ENCODE assay signal across 9 mouse cellular contexts in genomic region chr13:94868478-94868950, GRCm38 (mm10). TPM values are rescaled to one million over a fixed set of nuclear protein-coding genes. Genes with fewer than 3 reads are reported as not detected.
A peak's percentile ranks its signal among the peaks of the same experiment; 100 is the strongest.
DNase-seq lines count a peak whose midpoint lies in the region; ATAC-seq and TF ChIP-seq lines count a peak whose summit lies in the region.
"Had no signal": no experiment of that assay in that cellular context is flagged by ENCODE, and none has a peak within 500 bp of the region (broad histone marks: within the 10 kb centered on the region; RNA-seq: fewer than 3 reads in every experiment).

No protein-coding gene starts in this region.

- intact Hi-C loops in heart, adult 2 months (cut with DNase I) = loop anchor here (5.0 kb wide), 3 partner anchors 76 to 306 kb away; no protein-coding TSS in a partner anchor
- intact Hi-C loops in heart, postnatal 25 days (cut with DNase I) = loop anchor here (5.0 kb wide), 1 partner anchor 306 kb away; no protein-coding TSS in a partner anchor

- DNase-seq in heart, adult 2 months = peak; percentile 37 to 56
- no peak for DNase-seq in heart, postnatal 25 days (ENCODE audit: low spot score)
- peak; percentile 18 for DNase-seq in T-cell, adult 2 months (ENCODE audit: low spot score)
- peak; percentile 34 for DNase-seq in hindbrain, embryonic 14.5 days (ENCODE audit: low spot score)
- DNase-seq in frontal cortex, postnatal 36 days (ENCODE audit: low spot score in 2 of 2) = no peak

- H3K36me3 ChIP-seq in heart, adult 2 months (ENCODE audit: control insufficient read depth, insufficient read depth, low read length) = no peaks in the 10 kb centered on the region
- H3K36me3 ChIP-seq in forebrain, embryonic 12.5 days (replicated peaks) = no peaks in the 10 kb centered on the region
- H3K36me3 ChIP-seq in hindbrain, embryonic 14.5 days (replicated peaks; ENCODE audit: control insufficient read depth, insufficient read depth) = no peaks in the 10 kb centered on the region
- no peaks in the 10 kb centered on the region for H3K36me3 ChIP-seq in liver, embryonic 15.5 days (replicated peaks)
- H3K36me3 ChIP-seq in neural tube, embryonic 12.5 days = no peaks in the 10 kb centered on the region

- WGBS in heart, adult 2 months = 2% methylated on average over 34 of the region's 35 CpGs
- WGBS in forebrain, embryonic 12.5 days = 1% methylated on average over 35 of the region's 35 CpGs
- under 1% methylated on average over 24 of the region's 35 CpGs for WGBS in hindbrain, embryonic 14.5 days
- WGBS in liver, embryonic 15.5 days (ENCODE audit: insufficient replicate concordance) = under 1% methylated on average over 35 of the region's 35 CpGs
- WGBS in neural tube, embryonic 12.5 days = under 1% methylated on average over 35 of the region's 35 CpGs

- H3K4me1 ChIP-seq in heart, adult 2 months (ENCODE audit: control insufficient read depth, insufficient read depth, low read length) = no peaks in the 10 kb centered on the region
- H3K4me1 ChIP-seq in forebrain, embryonic 12.5 days = peaks cover 11% of the 10 kb centered on the region; the same call in 1 of the 2 replicates
- H3K4me1 ChIP-seq in hindbrain, embryonic 14.5 days (replicated peaks; ENCODE audit: control insufficient read depth, insufficient read depth, low read length) = peaks cover 6% of the 10 kb centered on the region; the same call in 1 of the 2 replicates
- peaks cover 7% of the 10 kb centered on the region for H3K4me1 ChIP-seq in liver, embryonic 15.5 days (replicated peaks)
- peaks cover 9% of the 10 kb centered on the region; the same call in 1 of the 2 replicates for H3K4me1 ChIP-seq in neural tube, embryonic 12.5 days

- TF ChIP-seq EP300 in heart, adult 2 months (IDR thresholded peaks at IDR 0.05; ENCODE audit: insufficient read depth, low read depth, low read length) = no peak

- peak overlapping the region; percentile 54 for H3K4me2 ChIP-seq in forebrain, embryonic 12.5 days
- H3K4me2 ChIP-seq in hindbrain, embryonic 14.5 days (replicated peaks) = peak overlapping the region; percentile 46
- peak overlapping the region; percentile 64 for H3K4me2 ChIP-seq in liver, embryonic 15.5 days
- H3K4me2 ChIP-seq in neural tube, embryonic 12.5 days (replicated peaks) = peak overlapping the region; percentile 55

- H3K27me3 ChIP-seq in heart, adult 2 months (ENCODE audit: control insufficient read depth, insufficient read depth, low read length) = peaks cover 20% of the 10 kb centered on the region
- H3K27me3 ChIP-seq in forebrain, embryonic 12.5 days = peaks cover 95% of the 10 kb centered on the region
- peaks cover 94% of the 10 kb centered on the region for H3K27me3 ChIP-seq in hindbrain, embryonic 14.5 days (ENCODE audit: control insufficient read depth, insufficient read depth, low read length)
- peaks cover 98% of the 10 kb centered on the region for H3K27me3 ChIP-seq in liver, embryonic 15.5 days
- H3K27me3 ChIP-seq in neural tube, embryonic 12.5 days (replicated peaks) = peaks cover 84% of the 10 kb centered on the region

- 0 out of 2 replicates have a peak overlapping the region, but pooled peaks have one; percentile 27 for H3K9ac ChIP-seq in heart, adult 2 months (ENCODE audit: low read depth, low read length)
- 0 out of 2 replicates have a peak overlapping the region, but pooled peaks have one; percentile 33 for H3K9ac ChIP-seq in forebrain, embryonic 12.5 days
- no peak overlapping the region; the same call in 1 of the 2 replicates for H3K9ac ChIP-seq in hindbrain, embryonic 14.5 days
- H3K9ac ChIP-seq in liver, embryonic 15.5 days = no peak overlapping the region
- H3K9ac ChIP-seq in neural tube, embryonic 12.5 days = no peak overlapping the region

- no peaks in the 10 kb centered on the region for H3K9me3 ChIP-seq in forebrain, embryonic 12.5 days
- H3K9me3 ChIP-seq in hindbrain, embryonic 14.5 days (ENCODE audit: control insufficient read depth, low read length) = no peaks in the 10 kb centered on the region
- no peaks in the 10 kb centered on the region for H3K9me3 ChIP-seq in liver, embryonic 15.5 days (replicated peaks)
- H3K9me3 ChIP-seq in neural tube, embryonic 12.5 days = no peaks in the 10 kb centered on the region

- peak; percentile 80 for TF ChIP-seq CTCF in heart, adult 2 months (IDR thresholded peaks at IDR 0.05)

- peak; percentile 88 for ATAC-seq in forebrain, embryonic 12.5 days (ENCODE audit: low FRiP score)
- ATAC-seq in hindbrain, embryonic 14.5 days (ENCODE audit: low FRiP score) = peak; percentile 77
- ATAC-seq in liver, embryonic 15.5 days (ENCODE audit: insufficient read depth) = no peak
- peak; percentile 57 for ATAC-seq in neural tube, embryonic 12.5 days (ENCODE audit: low FRiP score, low read depth)

- TF ChIP-seq POLR2A in heart, adult 2 months (IDR thresholded peaks at IDR 0.05; ENCODE audit: insufficient read depth, low read depth, low read length) = no peak

- H3K27ac ChIP-seq in heart, adult 2 months = no peak overlapping the region
- H3K27ac ChIP-seq in forebrain, embryonic 12.5 days = no peak overlapping the region
- H3K27ac ChIP-seq in hindbrain, embryonic 14.5 days = no peak overlapping the region
- no peak overlapping the region for H3K27ac ChIP-seq in liver, embryonic 15.5 days (replicated peaks)
- H3K27ac ChIP-seq in neural tube, embryonic 12.5 days = no peak overlapping the region

- no peaks in the 10 kb centered on the region for H3K79me2 ChIP-seq in heart, adult 2 months (replicated peaks; ENCODE audit: control insufficient read depth, insufficient read depth, low read length)

- peak overlapping the region; percentile 35; the same call in 1 of the 2 replicates for H3K4me3 ChIP-seq in heart, adult 2 months
- peak overlapping the region; percentile 30 for H3K4me3 ChIP-seq in forebrain, embryonic 12.5 days (replicated peaks)
- peak overlapping the region; percentile 9; the same call in 1 of the 2 replicates for H3K4me3 ChIP-seq in hindbrain, embryonic 14.5 days (replicated peaks; ENCODE audit: low read length)
- peak overlapping the region; percentile 39 for H3K4me3 ChIP-seq in liver, embryonic 15.5 days (replicated peaks)
- H3K4me3 ChIP-seq in neural tube, embryonic 12.5 days = peak overlapping the region; percentile 18

RNA-seq across cellular contexts. Expression of gene Otp, which starts 6.9 kb away (rescaled TPM):
- total RNA-seq in heart, adult 2 months (2021) = not detected
- not detected in 2 replicates for polyA plus RNA-seq in heart, adult 2 months (2012; rRNA removed)
- total RNA-seq in heart, postnatal 25 days (2021) = not detected
- 6.0 and 7.1 TPM in 2 replicates for polyA plus RNA-seq in forebrain, embryonic 12.5 days (2016; fragmentation: Nextera tagmentation; extraction: Ambion mirVana)
- polyA plus RNA-seq in hindbrain, embryonic 14.5 days (2014; fragmentation: Nextera tagmentation; extraction: Ambion mirVana) = 9.2 and 10.6 TPM in 2 replicates
- polyA plus RNA-seq in liver, embryonic 15.5 days (2015; fragmentation: Nextera tagmentation; extraction: Ambion mirVana) = not detected in 2 replicates
- polyA plus RNA-seq in neural tube, embryonic 12.5 days (2016; fragmentation: Nextera tagmentation; extraction: Ambion mirVana) = 10.9 and 13.0 TPM in 2 replicates
- total RNA-seq: layer of hippocampus, postnatal 10 days had no signal

Comparison
In these comparisons a context has a peak if more than half of its experiments do, and no peak if none do; other contexts are left out.
1. DNase-seq: peak in heart, adult 2 months (2 of 2), T-cell, adult 2 months (single experiment) and hindbrain, embryonic 14.5 days (single experiment); none in heart, postnatal 25 days (single experiment) and frontal cortex, postnatal 36 days (0 of 2).
2. H3K9ac ChIP-seq: peak in heart, adult 2 months (single experiment) and forebrain, embryonic 12.5 days (single experiment); none in hindbrain, embryonic 14.5 days (single experiment), liver, embryonic 15.5 days (single experiment) and neural tube, embryonic 12.5 days (single experiment).
3. Peak in every context shown above with its lines, with median percentiles within 50 percentile points of each other: H3K4me3 ChIP-seq and H3K4me2 ChIP-seq.